ENCODE assay signal across 2 mouse cellular contexts in the genomic region with DNA sequence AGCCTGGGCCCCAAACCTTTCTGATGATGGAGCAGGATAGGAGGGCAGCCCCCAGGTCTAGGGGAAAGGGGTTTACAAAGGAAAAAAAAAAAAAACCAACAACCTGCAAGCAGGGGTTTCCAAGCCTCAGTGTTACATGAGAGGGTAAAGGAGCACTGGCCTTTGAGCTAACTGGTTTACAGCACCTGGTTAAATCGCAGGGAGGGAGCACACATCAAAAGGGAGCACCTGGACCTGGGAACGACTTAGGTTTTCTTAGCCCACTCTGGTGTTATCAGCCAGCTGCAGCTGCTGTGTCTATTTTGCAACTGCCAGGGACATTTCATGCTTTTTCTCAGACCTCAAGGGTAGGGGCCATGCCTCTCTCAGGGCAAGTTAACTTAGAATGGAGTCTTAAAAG. TPM values are rescaled to one million over a fixed set of nuclear protein-coding genes. Genes with fewer than 3 reads are reported as not detected.
"Had no signal": no experiment of that assay in that cellular context is flagged by ENCODE, and none has a peak within 500 bp of the region (broad histone marks: within the 10 kb centered on the region; RNA-seq: fewer than 3 reads in every experiment).

No protein-coding gene starts in this region.

RNA-seq across cellular contexts. Expression of gene Dnah12, which starts 26.6 kb away (rescaled TPM):
- polyA plus RNA-seq: macrophage; midbrain, embryonic 11.5 days had no signal
